Mouse (Mus musculus) urinary bladder, postnatal 14 days (tissue): ENCODE results near the gene Cd274.
"Not testable (repeated sequence)": the region's sequence is repeated elsewhere in the genome, so short reads cannot be mapped to it uniquely, and the experiment has no call there.

Experiments used
- DNase-seq: peaks from one replicate; pipeline ENCODE4 v3.0.0; 2021; ENCODE audit warnings: low spot score

Gene Cd274

DNA sequence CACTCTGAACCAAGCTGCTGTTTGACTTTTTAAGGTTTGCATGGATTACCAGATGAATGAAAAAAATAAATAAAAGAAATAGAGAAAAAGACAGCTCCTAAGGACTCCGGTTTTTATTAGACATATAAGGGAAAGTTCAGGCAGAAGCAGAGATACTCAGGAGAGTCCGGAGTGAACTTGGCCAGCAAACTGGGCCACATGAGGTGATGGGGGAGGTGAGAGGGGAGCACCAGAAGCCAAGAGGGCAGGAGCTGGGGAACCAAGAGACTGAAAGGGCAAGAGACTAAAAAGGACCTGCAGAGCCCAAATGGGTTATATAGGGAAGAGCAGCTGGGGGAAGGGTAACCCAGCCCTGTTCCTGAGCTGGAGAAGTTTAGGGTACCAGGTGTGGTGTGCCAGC lies 27.5 kb downstream of the Cd274 start:
- no peak for DNase-seq

DNA sequence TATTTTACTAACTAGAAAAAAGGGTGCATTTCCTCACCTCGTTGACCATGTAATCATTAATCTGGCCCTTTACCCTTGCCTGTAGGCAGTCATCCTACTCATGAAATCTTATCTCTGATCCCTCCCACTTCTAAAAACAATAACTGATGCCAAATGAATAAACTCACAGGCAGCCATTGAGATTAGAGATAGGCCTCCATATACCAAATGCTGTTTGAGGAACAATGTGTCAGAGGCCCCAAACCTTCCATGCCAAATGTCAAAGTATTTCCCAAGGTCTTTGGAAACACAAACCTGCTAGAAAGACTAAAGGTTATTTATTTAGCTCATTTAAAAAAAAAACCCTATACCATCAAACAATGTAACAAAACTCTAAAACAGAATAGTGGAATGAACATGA lies 29.1 kb downstream of the Cd274 start:
- no peak for DNase-seq

DNA sequence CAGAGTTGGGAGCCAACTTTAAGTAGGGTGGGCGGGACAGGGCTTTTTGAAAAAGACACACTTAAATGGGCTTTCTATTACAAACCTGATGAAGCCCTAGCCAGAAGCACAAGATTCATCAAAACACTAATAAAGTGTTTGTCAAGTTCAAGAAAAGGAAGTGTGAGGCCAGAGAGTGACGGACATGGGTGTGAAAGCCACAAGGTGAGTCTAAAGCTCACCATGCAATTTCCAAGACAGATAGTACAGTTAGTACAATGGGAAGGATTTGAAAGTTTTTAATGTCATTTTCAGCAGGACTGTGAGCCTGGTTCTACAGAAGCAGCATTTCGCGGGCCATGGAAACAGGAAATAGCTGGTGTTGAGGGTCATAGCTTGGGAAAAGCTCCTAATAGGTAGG lies 32.5 kb downstream of the Cd274 start:
- no peak for DNase-seq

DNA sequence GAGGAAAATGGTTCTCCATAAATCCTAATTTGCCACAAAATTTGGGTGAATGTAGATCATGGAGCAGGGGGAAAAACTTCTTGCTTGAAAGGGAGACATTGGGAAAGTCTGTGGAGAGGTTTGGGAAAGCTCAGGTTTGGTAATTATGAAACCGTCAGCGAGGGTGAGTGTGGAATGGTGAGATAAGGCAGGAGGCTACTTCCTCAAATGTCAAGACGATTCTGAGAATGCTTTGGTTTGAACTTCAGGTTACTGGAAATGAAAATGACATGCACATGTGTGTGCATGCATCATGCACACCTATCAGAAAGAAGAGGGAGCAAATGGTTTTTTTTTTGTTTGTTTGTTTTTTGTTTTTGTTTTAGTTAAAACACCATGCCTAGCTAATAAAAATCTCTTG lies 33.2 kb downstream of the Cd274 start:
- no peak for DNase-seq

DNA sequence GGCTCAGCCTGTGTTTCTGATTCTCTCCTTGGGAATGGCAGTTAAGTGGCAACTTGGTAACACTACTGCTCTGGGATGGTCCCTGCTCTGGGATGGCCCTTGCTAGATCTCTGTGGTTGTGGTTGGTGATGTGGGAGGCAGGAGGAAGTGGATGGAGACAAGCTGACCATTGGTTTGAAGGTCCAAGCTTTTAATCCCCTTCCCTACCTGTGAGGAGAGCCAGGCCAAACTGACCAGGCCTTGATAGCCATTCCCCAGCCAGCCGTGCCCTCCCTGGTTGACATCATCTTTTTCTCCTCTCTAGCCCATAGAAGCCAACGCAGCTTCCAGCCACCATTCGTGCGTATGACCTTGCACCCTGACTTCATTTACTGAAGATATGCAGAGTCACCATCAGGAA lies 35.4 kb downstream of the Cd274 start:
- DNase-seq = no peak

DNA sequence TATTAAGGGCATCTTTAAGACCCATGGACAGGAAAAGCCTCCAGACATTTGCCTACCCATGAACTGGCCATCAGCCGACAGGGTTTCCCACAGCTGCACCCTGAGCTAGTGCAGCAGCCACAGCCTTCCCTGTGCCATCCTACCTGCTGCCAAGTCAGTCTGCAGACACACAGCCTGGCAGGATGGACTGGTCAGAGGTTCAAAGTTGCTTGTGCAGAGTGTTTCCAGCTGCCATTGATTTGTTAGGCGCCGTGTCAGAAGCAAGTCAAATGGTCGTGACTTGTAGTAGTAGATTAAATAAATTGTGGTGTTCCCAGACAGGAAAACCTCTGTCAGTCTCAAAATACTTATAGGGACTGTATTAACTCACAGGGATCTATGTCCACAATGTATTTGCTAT lies 36.0 kb downstream of the Cd274 start:
- DNase-seq = no peak

DNA sequence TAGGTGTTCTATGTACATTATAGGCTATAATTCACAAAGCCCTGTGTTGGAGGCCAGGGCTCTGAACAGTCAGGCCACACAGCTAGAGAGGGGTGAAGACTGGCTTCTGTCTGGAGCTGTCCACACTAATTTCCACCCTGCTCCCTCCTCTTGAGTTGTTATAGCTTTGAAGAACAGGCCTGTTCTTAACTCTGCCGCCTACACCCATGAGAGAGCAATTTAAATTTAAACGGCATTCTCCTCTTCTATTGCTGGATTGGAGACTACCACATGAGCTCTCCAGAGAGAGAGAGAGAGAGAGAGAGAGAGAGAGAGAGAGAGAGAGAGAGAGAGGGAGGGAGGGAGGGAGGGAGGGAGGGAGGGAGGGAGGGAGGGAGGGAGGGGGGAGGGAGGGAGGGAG lies 38.1 kb downstream of the Cd274 start:
- DNase-seq = no peak

DNA sequence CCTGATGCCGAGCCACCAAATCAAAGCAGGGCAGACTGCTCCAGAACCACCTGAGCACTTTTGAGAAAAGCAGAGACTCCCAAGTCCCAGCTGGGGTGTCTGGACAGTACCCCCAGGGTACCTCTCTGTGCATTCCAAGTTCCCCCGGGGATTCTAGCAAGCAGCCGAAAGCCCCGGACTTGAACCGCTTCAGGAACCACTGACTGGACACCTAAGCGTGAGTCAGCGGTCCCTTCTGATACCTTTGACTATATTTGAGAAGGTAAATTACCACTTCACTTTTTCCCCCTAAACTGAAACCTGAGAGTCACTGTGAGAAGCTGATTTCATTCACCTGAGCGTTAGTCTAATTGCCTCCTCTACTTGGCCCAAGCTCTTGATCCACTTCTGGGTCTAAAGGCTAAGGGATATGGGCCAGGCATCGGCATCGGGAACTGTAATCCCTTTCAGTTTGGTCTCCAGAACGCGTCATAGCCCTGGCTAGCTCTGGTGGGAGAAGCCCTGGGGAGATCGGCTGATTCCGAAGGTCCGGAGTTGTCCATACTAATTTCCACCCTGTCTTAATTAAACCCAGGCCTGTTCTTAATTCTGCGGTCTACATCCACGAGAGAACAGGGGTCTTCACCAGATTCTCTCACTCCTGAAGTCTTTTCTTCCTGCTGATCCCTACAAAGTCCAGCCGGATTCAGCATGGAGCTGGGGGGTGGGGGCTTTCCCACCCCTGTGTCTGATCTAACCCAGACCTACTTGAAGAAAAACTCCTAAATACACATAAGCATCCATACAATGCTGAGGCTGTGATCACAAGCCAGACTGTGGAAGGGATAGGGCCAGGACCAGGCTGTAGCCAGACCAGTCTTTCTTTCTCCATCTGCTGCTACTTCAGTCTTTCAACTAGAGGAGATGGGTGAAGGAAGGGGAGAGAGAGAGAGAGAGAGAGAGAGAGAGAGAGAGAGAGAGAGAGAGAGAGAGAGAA lies 39.1 kb downstream of the Cd274 start:
- DNase-seq = no peak

DNA sequence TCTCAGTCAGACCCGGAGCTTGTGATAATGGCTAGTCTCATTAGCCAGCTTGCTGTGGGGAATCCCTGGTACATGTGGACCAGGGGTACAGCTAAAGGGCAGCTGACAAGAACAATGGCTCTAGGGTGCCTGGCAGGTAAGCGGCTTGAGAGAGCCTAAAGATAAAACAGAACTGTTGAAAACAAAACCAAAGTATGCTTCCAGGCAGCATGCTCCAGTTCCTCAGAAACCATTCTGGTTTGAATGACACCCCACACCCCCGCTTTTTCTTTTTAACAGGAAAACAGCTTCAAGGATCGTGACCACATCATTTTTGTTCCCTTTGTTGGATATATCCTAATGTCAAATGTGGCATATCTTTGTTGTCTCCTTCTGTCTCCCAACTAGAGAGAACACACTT lies 43.4 kb downstream of the Cd274 start, which contains the start of gene Pdcd1lg2:
TSS of gene Pdcd1lg2 (plus strand) at position 301 of the 400 bp plus-strand sequence.
- no peak for DNase-seq

DNA sequence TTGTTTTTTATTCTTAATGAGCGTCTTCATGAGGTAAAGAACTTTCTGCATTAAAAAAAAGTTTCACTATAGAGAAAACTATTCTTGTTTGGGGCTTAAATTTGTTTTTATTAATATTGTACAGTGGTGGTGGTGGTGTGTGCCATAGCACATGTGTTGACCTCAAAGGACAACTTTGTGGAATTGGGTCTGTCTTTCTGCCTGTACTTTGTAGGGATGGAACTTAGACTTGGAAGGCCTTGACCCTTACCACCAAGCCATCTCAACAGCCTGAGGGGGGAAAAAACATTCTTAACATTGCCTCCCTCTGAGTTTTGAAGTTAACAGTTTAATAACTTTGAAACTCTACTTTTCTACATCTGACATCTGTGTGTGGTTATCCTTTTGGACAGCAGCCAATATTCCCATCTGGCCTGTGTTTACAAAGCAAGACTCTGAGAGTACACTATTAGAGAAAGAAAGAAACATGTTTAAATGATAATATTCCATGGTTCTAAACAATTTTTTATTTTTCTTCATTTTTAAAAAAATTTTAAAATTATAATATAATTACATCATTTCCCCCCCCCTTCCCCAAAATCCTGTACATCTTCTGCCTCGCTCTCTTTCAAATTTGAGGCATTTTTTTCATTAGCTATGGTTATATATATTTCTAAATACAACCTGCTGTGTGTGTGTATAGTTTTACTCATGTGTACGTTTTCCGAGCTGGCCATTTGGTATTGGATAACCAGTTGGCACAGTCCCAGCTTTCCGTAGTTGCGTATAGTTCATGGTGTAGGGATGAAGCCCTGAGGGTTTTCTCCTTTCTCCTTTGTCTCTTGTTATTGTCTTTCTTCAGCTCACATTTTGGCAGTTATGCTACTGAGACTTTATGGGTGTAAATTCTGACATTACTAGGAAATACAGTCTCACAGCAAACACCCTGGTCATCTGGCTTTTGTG lies 45.5 kb downstream of the Cd274 start:
- DNase-seq = no peak

DNA sequence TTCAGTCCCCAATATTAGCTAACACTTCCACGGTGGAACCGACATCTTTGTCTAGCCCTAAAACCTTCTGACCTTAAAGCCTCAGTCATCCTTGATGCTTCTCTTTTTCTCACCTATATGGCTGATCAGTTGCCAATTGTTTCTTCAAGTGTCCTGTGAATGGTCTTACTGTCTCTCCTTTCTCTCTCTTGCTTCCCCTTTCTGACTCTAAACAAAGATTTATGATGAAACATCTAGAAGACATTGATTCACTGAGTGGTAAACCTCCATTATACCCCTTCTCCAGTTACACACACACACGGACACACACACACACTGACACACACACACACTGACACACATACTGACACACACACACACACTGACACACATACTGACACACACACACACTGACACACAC lies 47.3 kb downstream of the Cd274 start:
- DNase-seq = no peak

DNA sequence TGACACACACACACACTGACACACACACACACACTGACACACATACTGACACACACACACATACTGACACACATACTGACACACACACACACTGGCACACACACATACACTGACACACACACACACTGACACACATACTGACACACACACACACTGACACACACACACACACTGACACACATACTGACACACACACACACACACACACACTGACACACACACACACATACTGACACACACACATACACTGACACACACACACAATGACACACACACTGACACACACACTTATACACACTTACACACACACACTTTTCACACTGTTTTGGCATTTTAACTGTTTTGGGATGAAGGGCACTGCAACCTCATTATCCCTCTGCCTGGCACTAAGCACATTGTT lies 47.7 kb downstream of the Cd274 start:
- not testable (repeated sequence) for DNase-seq

DNA sequence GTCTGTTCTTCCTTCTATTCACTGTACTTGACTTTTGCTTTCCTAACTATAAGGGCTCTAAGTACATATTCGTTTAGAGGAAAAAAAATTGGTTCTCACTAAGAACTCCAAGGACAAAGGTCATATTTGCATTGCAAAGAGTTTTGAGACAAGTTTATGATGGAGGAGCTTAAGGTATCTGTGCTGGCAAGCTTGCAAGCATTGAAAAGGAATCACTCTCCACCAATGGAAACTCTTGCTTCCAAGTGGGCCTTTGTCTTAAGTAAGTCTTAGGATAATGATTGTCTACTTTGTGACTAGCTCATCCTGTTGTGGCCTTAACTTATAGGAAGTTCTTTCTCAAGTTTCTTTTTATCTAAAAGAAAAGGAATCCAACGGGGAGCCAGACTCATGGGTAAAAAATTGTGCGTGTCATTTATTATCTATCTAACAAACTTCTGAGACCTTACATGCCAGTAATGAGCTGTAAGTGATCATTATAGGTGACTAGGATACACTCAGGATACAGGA lies 49.2 kb downstream of the Cd274 start:
- DNase-seq = no peak

DNA sequence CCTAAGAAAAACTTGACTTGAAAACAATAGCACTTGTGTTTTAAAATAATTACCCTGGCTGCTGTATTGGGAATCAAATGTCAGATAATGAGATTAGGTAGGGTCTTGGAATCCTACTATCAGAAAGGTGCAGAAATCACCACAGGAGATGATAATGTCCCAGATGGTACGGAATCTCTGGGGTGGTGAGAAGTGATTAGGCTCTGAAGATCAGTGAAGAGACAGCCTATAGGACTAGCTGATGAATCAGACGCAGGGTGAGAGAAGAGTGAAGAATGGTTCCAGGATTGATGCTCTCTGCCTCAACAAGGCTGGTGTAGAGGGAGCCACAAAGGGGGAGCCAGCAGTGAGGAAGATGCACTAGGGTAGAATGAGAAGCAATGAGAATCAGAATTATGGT lies 49.9 kb downstream of the Cd274 start:
- no peak for DNase-seq

DNA sequence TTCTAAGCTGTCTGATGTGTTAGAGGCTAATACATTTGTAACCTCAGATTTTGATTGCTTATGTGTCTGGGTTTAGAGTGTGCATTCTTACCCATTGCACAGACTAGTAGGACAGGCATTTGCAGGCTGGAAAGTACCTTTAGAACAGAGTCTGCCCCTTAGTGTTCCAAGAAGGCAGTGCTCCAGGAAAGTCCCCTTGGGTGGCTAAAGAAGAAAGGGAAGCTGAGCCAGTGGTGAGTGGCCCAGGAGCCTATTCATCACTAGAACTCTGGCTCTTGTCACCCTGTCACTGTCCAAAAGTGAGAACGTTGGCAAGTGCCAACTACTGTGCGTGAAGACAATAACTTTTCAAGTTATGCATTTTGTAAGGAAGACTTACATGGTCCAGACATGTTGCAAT lies 50.6 kb downstream of the Cd274 start:
- DNase-seq = no peak

DNA sequence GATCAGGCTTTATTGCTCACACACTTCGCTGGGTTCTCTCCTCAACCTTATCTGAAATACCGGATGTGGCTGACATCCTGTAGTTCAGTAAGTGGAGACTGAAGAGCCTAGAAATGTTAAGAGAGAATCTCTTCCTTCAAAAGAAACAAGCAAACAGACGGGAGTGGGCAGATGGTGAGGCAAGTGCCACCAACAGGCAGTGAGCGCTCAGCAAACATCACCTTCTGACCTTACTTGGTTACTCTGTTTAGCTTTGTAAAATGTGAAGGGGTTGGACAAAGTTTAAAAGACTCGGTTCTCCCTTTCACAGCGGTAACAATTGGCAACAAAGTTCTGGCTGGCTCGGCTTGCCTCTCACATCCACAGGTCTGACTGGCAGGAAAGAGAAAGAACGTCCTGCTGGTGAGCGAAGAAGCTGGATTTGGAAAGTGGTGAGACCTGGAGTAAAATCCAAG lies 51.4 kb downstream of the Cd274 start:
- DNase-seq = no peak

DNA sequence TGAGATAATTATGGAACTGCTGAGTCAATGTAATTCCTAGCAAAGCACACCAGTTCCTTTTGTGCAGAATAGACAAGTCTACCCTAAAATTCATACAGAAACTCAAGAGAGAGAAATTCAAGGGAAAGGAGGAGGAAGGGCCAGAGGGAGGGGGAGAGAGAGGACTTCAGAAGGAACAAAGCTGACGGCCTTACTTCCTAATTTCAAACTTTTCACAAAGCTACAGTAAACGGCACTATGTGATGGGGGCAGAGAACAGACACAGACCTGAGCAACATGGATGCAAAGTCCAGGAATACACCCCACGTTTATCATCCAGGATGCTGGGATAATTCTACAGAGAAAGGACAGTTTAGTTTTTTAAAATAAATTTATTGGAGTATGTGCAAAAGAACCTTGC lies 52.3 kb downstream of the Cd274 start:
- no peak for DNase-seq

DNA sequence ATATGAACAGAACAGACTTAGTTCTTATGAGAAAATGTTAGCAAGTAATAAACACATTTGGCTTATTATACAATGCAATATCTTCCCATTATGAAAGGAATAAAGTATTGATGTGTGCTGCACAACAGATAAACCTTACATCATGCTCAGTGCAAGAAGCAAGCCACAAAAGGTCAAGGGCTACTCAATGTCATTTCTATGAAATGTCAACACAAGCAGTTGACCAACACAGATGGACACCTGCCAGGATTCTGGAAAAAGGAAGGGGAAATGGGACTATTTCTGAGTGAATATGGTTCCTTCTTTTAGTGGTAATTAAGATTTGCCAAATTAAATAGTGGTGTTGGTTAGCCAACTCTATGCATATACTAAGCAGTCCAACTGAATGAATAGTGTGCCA lies 52.7 kb downstream of the Cd274 start:
- no peak for DNase-seq

DNA sequence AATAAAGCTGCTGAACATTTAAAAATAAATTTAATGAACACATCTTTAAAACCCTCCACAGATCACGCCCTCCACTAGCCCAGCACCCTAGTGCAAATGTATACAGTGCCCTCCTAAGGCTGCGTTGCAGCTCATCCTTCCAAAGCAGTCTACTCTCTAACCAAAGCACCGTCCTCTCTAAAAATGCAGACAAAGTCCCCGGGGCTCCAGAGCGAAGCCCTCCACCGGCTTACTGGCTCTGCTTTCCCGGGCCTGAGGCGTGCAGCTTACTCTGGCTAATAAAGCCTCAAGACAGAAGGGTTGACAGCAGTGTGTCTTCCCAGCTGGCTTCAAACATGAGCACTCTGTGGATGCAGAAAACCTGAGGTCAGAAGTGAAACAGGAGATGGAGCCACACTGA lies 53.1 kb downstream of the Cd274 start:
- DNase-seq = no peak

DNA sequence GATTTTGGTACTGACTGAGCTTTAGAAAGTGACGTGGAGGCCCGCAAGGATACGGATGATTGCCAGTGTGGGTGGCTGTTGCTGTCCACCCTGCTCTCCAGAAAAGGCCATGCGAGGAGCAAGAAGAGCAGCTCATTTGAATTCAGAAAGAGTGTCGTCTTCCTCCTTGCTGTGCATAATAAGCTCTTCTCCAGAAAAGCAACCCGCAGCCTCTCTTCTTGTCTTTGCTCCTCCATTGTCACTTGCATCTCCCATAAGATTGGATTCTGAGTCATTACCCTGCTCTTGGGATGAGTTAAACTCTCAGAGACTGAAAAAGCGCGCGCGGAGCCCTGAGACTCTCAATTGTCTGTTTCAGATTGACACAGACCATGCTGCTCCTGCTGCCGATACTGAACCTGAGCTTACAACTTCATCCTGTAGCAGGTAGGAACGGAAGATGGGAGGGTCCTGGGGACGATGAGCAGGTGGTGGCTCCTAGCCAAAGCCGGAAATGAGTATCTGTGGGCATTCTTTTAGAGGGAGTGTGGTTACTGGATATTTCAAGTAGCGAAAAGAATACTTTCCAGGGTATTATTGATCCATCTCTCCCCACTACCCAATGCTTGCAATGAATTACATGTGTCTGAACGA lies 54.9 kb downstream of the Cd274 start:
- DNase-seq = no peak

DNA sequence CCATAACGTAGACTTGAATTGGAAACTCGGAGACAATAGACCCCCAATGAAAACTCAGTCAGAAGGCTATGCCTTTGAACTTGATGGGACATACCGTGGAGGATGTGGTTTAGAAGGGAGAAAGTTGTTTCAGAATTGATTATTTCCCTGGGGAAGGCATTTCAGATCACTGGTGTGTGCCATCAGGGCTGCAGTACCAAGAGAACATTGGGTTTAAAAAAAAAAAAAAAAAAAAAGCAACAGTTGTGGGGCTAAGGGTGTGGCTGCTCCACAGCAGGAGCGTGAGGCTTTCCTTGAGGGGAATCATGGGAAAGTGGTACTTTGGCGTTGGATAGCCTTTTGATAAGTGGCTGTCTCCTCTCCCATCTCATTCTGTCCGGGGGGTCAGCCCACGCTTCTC lies 55.5 kb downstream of the Cd274 start:
- DNase-seq = no peak

DNA sequence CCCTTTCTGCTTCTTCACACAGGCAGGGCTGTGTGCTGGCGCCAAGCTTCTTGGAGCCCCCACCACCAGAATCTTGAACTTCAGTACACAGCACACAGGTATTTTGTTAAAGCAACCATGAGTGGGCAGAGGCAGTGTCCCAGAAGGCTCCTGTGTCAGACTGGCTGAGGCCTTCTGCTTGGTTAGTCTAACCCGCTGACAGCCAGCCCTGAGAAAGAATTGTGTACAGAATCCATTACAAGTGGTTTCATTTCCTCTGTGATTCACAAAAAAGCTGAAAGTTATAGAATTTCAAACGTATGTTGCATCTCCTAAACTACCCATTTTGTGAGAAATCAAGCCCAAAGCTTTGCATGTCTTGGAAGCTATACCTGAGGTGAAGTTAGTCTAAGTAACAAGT lies 63.3 kb downstream of the Cd274 start:
- DNase-seq = no peak
